Mouse (Mus musculus) heart, adult 2 months (tissue): ENCODE results near the gene Cx3cl1.

Source experiments
- CTCF ChIP-seq: fragments of 200-600 bp; IDR thresholded peaks from 2 replicates; pipeline ENCODE4 v1.8.1; 2022; ENCODE audit warnings: antibody characterized with exemption, mild to moderate bottlenecking, moderate library complexity
- EP300 ChIP-seq: fragments of 200-500 bp; IDR thresholded peaks from 2 replicates; pipeline ENCODE4 v1.6.1; 2011; ENCODE audit warnings: low read depth, low read length, control low read depth; ENCODE audit not compliant: insufficient read depth

GRCm38 (mm10) chr8:94779534-94780294, 7.9 kb downstream of the Cx3cl1 start:
- TF ChIP-seq CTCF (no peak), EP300 (no peak)
